Comparison of ENCODE assay signal across 9 mouse cellular contexts in genomic region chr7:109792759-109793158, GRCm38 (mm10). TPM values are rescaled to one million over a fixed set of nuclear protein-coding genes. Genes with fewer than 3 reads are reported as not detected.
DNase-seq lines count a peak whose midpoint lies in the region; ATAC-seq lines count a peak whose summit lies in the region.
"Had no signal": no experiment of that assay in that cellular context is flagged by ENCODE, and none has a peak within 500 bp of the region (broad histone marks: within the 10 kb centered on the region; RNA-seq: fewer than 3 reads in every experiment).

No protein-coding gene starts in this region.

- H3K9ac ChIP-seq in intestine, embryonic 14.5 days (ENCODE audit: low read length) = no peak overlapping the region
- H3K9ac ChIP-seq in liver, embryonic 11.5 days (ENCODE audit: low read depth, low read length) = no peak overlapping the region

- no peaks in the 10 kb centered on the region for H3K36me3 ChIP-seq in intestine, embryonic 14.5 days (ENCODE audit: control insufficient read depth, insufficient read depth, low read length)
- H3K36me3 ChIP-seq in liver, embryonic 11.5 days (ENCODE audit: control insufficient read depth, insufficient read depth, low read length) = no peaks in the 10 kb centered on the region

- peak; percentile 47 to 49 for DNase-seq in adrenal gland, adult 18-20 months (ENCODE audit: low spot score in 2 of 2)
- DNase-seq in adrenal gland, adult 8-10 months = no peak
- peak; percentile 56 for DNase-seq in urinary bladder, postnatal 25 days (ENCODE audit: low spot score)
- no peak for DNase-seq in urinary bladder, postnatal 10 days (ENCODE audit: low spot score)
- peak; percentile 79 for DNase-seq in embryo, embryonic 10.5 days (ENCODE audit: low spot score)
- DNase-seq in intestine, embryonic 14.5 days (ENCODE audit: low spot score) = peak; percentile 75
- DNase-seq in liver, embryonic 11.5 days (ENCODE audit: low spot score) = no peak
- DNase-seq in right cerebral cortex, postnatal 4 days = peak; percentile 14

- H3K4me2 ChIP-seq in intestine, embryonic 14.5 days (ENCODE audit: low read length) = no peak overlapping the region
- no peak overlapping the region for H3K4me2 ChIP-seq in liver, embryonic 11.5 days

- 83% methylated on average over 2 of the region's 2 CpGs for WGBS in intestine, embryonic 14.5 days
- WGBS in liver, embryonic 11.5 days = 71% methylated on average over 2 of the region's 2 CpGs

- no peak overlapping the region for H3K27ac ChIP-seq in intestine, embryonic 14.5 days (ENCODE audit: low read depth)
- H3K27ac ChIP-seq in liver, embryonic 11.5 days (ENCODE audit: low read depth, low read length) = no peak overlapping the region

- no peaks in the 10 kb centered on the region for H3K4me1 ChIP-seq in intestine, embryonic 14.5 days (replicated peaks; ENCODE audit: control insufficient read depth, insufficient read depth, low read length)
- no peaks in the 10 kb centered on the region; the same call in 1 of the 2 replicates for H3K4me1 ChIP-seq in liver, embryonic 11.5 days (replicated peaks; ENCODE audit: control insufficient read depth, insufficient read depth, low read length)

- H3K27me3 ChIP-seq in intestine, embryonic 14.5 days (replicated peaks; ENCODE audit: control insufficient read depth, insufficient read depth, low read length) = no peaks in the 10 kb centered on the region
- no peaks in the 10 kb centered on the region for H3K27me3 ChIP-seq in liver, embryonic 11.5 days (replicated peaks; ENCODE audit: control insufficient read depth, insufficient read depth, low read length)

- no peak overlapping the region for H3K4me3 ChIP-seq in intestine, embryonic 14.5 days (ENCODE audit: low read depth, low read length)
- H3K4me3 ChIP-seq in liver, embryonic 11.5 days (ENCODE audit: low read depth, low read length) = no peak overlapping the region

- ATAC-seq in intestine, embryonic 14.5 days (replicated peaks; ENCODE audit: low FRiP score, low TSS enrichment, low read depth) = peak; percentile 58; the same call in 1 of the 2 replicates
- ATAC-seq in liver, embryonic 11.5 days (replicated peaks; ENCODE audit: low FRiP score) = peak; percentile 26; the same call in 1 of the 2 replicates

- no peaks in the 10 kb centered on the region for H3K9me3 ChIP-seq in intestine, embryonic 14.5 days (ENCODE audit: control insufficient read depth, low read length)
- no peaks in the 10 kb centered on the region for H3K9me3 ChIP-seq in liver, embryonic 11.5 days (ENCODE audit: control insufficient read depth, low read length)

RNA-seq across cellular contexts. Expression of gene Nrip3, which starts 10.9 kb away (rescaled TPM):
- total RNA-seq in adrenal gland, adult 18-20 months (2021) = 1 to 10 TPM in 1 of 2 experiments, under 1 TPM in 1; 0.73 to 1.0 TPM
- 1 to 10 TPM in 1 of 4 experiments, under 1 TPM in 3; 0.38 to 1.3 (median 0.63) TPM for total RNA-seq in adrenal gland, adult 8-10 months (2022)
- 0.30 and 0.55 TPM in 2 replicates for polyA plus RNA-seq in intestine, embryonic 14.5 days (2014; fragmentation: Nextera tagmentation; extraction: Ambion mirVana)
- 0.30 and 0.52 TPM in 2 replicates for polyA plus RNA-seq in liver, embryonic 11.5 days (2014; fragmentation: Nextera tagmentation; extraction: Ambion mirVana)
- polyA plus RNA-seq: C2C12 had no signal

RNA-seq across cellular contexts. Expression of gene Tmem9b, which starts 40.1 kb away (rescaled TPM):
- total RNA-seq in adrenal gland, adult 18-20 months (2021) = 10 to 100 TPM; 45.7 to 47.6 TPM
- 10 to 100 TPM; 48.7 to 52.2 (median 51.1) TPM for total RNA-seq in adrenal gland, adult 8-10 months (2022)
- polyA plus RNA-seq in intestine, embryonic 14.5 days (2014; fragmentation: Nextera tagmentation; extraction: Ambion mirVana) = 51.3 and 52.2 TPM in 2 replicates
- polyA plus RNA-seq in liver, embryonic 11.5 days (2014; fragmentation: Nextera tagmentation; extraction: Ambion mirVana) = 51.0 and 57.2 TPM in 2 replicates

Comparison
In these comparisons a context has a peak if more than half of its experiments do, and no peak if none do; other contexts are left out.
1. DNase-seq: peak in adrenal gland, adult 18-20 months (2 of 2), urinary bladder, postnatal 25 days (single experiment), embryo, embryonic 10.5 days (single experiment), intestine, embryonic 14.5 days (single experiment) and right cerebral cortex, postnatal 4 days (single experiment); none in adrenal gland, adult 8-10 months (single experiment), urinary bladder, postnatal 10 days (single experiment) and liver, embryonic 11.5 days (single experiment).